In genomic region chr15:8738156-8738555, GRCm38 (mm10) we compare ENCODE assay signal across 14 mouse cellular contexts. TPM values are rescaled to one million over a fixed set of nuclear protein-coding genes. Genes with fewer than 3 reads are reported as not detected.
DNase-seq lines count a peak whose midpoint lies in the region; ATAC-seq lines count a peak whose summit lies in the region.
"Had no signal": no experiment of that assay in that cellular context is flagged by ENCODE, and none has a peak within 500 bp of the region (broad histone marks: within the 10 kb centered on the region; RNA-seq: fewer than 3 reads in every experiment).

No protein-coding gene starts in this region.

- H3K4me2 ChIP-seq in hindbrain, embryonic 16.5 days (ENCODE audit: low read length), result no peak overlapping the region
- H3K4me2 ChIP-seq: liver, embryonic 11.5 days; lung, embryonic 14.5 days; neural tube, embryonic 13.5 days had no signal

- DNase-seq in hindbrain, embryonic 10.5 days (ENCODE audit: low spot score), result no peak
- peak; percentile 74 for DNase-seq in brain, adult 2 months (ENCODE audit: low read depth, low spot score)
- peak; percentile 16 to 34 for DNase-seq in cerebellum, adult 18-20 months
- peak; percentile 22 for DNase-seq in fibroblast of lung, adult 2 months (ENCODE audit: low read depth)
- no peak for DNase-seq in lung, postnatal 36 days
- no peak for DNase-seq in frontal cortex, postnatal 10 days (ENCODE audit: low spot score in 2 of 2)
- DNase-seq: adrenal gland, postnatal 36 days; gastrocnemius, postnatal 14 days; heart, postnatal 14 days; lung, embryonic 14.5 days had no signal

- no peaks in the 10 kb centered on the region for H3K9me3 ChIP-seq in hindbrain, embryonic 16.5 days (ENCODE audit: control insufficient read depth, low read length)
- H3K9me3 ChIP-seq in hindbrain, embryonic 10.5 days, result no peaks in the 10 kb centered on the region
- H3K9me3 ChIP-seq: neural tube, embryonic 13.5 days had no signal

- 69% methylated on average over 5 of the region's 5 CpGs for WGBS in hindbrain, embryonic 16.5 days
- 91% methylated on average over 5 of the region's 5 CpGs for WGBS in hindbrain, embryonic 10.5 days

- H3K36me3 ChIP-seq in hindbrain, embryonic 16.5 days (ENCODE audit: control insufficient read depth, insufficient read depth, low read length), result no peaks in the 10 kb centered on the region
- H3K36me3 ChIP-seq in hindbrain, embryonic 10.5 days, result no peaks in the 10 kb centered on the region
- H3K36me3 ChIP-seq: neural tube, embryonic 13.5 days had no signal

- no peak overlapping the region for H3K9ac ChIP-seq in hindbrain, embryonic 16.5 days (ENCODE audit: low read depth, low read length)
- H3K9ac ChIP-seq: lung, embryonic 14.5 days; neural tube, embryonic 13.5 days had no signal

- H3K4me1 ChIP-seq in hindbrain, embryonic 16.5 days (ENCODE audit: control insufficient read depth, insufficient read depth, low read depth, low read length), result no peaks in the 10 kb centered on the region
- H3K4me1 ChIP-seq in hindbrain, embryonic 10.5 days (replicated peaks), result peaks cover 14% of the 10 kb centered on the region
- H3K4me1 ChIP-seq: neural tube, embryonic 13.5 days had no signal

- no peak overlapping the region for H3K27ac ChIP-seq in hindbrain, embryonic 16.5 days (ENCODE audit: low read depth, low read length)
- no peak overlapping the region for H3K27ac ChIP-seq in hindbrain, embryonic 10.5 days
- H3K27ac ChIP-seq: kidney, postnatal 0 days; neural tube, embryonic 13.5 days had no signal

- H3K27me3 ChIP-seq in hindbrain, embryonic 16.5 days (replicated peaks; ENCODE audit: control insufficient read depth, insufficient read depth, low read length), result no peaks in the 10 kb centered on the region
- no peaks in the 10 kb centered on the region for H3K27me3 ChIP-seq in hindbrain, embryonic 10.5 days (ENCODE audit: insufficient read depth, poor library complexity, severe bottlenecking)
- H3K27me3 ChIP-seq: neural tube, embryonic 13.5 days had no signal

- H3K4me3 ChIP-seq in hindbrain, embryonic 16.5 days (ENCODE audit: low read length), result no peak overlapping the region
- H3K4me3 ChIP-seq in hindbrain, embryonic 10.5 days, result no peak overlapping the region
- H3K4me3 ChIP-seq: neural tube, embryonic 13.5 days had no signal

- peak; percentile 54; the same call in 1 of the 2 replicates for ATAC-seq in hindbrain, embryonic 16.5 days

RNA-seq across cellular contexts. Expression of gene Slc1a3, which starts 27.6 kb away (rescaled TPM):
- polyA plus RNA-seq in hindbrain, embryonic 16.5 days (2015; fragmentation: Nextera tagmentation; extraction: Ambion mirVana), result 256 and 264 TPM in 2 replicates
- polyA plus RNA-seq in hindbrain, embryonic 10.5 days (2016; fragmentation: Nextera tagmentation; extraction: Ambion mirVana), result 26.1 and 28.2 TPM in 2 replicates

Comparison
In these comparisons a context has a peak if more than half of its experiments do, and no peak if none do; other contexts are left out.
1. DNase-seq: peak in brain, adult 2 months (single experiment), cerebellum, adult 18-20 months (2 of 2) and fibroblast of lung, adult 2 months (single experiment); none in hindbrain, embryonic 10.5 days (single experiment), lung, postnatal 36 days (single experiment) and frontal cortex, postnatal 10 days (0 of 2).